Mouse (Mus musculus): Measurements from ENCODE around the gene Myom3. TPM values are rescaled to one million over a fixed set of nuclear protein-coding genes. Genes with fewer than 3 reads are reported as not detected.

The Myom3 gene
- polyA plus RNA-seq, 1 experiment from 2014 or later: 0.66 TPM

GRCm38 (mm10) chr4:135833301-135834123, 74.0 kb downstream of the Myom3 start:
- no peak for TF ChIP-seq CTCF (IDR thresholded peaks at IDR 0.05; ENCODE audit: low read depth)
- Histone ChIP-seq H3K9ac (ENCODE audit: low read depth, low read length) (no peak overlapping the region), H3K27me3 (replicated peaks; ENCODE audit: control insufficient read depth, insufficient read depth, low read length) (no peaks in the 10 kb centered on the region), H3K4me3 (ENCODE audit: low read depth, low read length) (no peak overlapping the region), H3K4me1 (replicated peaks; ENCODE audit: control insufficient read depth, insufficient read depth, low read length) (no peaks in the 10 kb centered on the region), H3K36me3 (ENCODE audit: control insufficient read depth, insufficient read depth) (no peaks in the 10 kb centered on the region), H3K4me2 (replicated peaks; ENCODE audit: low read depth) (no peak overlapping the region), H3K27ac (ENCODE audit: low read depth, low read length) (no peak overlapping the region), H3K9me3 (ENCODE audit: control insufficient read depth) (no peaks in the 10 kb centered on the region)
- ATAC-seq: no peak
- 44% methylated on average over 12 of the region's 12 CpGs for WGBS

DNA sequence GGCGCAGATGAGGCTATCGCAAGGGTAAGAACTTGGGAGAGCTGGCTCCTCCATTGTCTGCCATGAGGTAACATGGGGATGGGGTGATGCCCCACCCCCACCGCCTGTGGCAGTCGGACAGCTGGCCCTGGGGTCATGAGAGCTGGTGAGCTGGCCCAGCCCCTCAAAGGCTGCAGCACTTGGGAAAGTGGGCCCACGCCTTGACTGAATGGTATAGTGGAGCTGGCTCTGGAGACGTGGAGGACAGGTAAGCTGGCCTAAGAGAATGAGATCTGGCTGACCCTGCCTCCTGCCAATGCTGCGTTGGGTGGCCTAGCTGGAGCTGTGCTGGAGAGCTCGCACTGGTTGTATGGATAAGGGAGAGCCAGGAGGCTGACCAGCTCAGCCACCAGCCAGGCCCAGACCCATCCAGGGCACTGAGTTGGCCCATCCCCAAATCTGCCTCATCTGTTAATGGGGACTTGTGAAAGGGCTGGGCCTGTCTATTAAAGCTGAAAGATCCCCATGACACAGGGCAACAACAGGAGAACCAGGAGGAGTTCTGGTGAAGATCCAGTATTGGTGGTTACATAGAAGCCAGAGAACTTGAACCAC, 74.7 kb downstream of the Myom3 start:
- H3K27ac ChIP-seq (ENCODE audit: low read depth, low read length): no peak overlapping the region
- WGBS: 87% methylated on average over 8 of the region's 8 CpGs
- TF ChIP-seq CTCF (IDR thresholded peaks at IDR 0.05; ENCODE audit: low read depth): no peak
- no peak overlapping the region for H3K4me3 ChIP-seq (ENCODE audit: low read depth, low read length)
- H3K9me3 ChIP-seq (ENCODE audit: control insufficient read depth): no peaks in the 10 kb centered on the region
- H3K9ac ChIP-seq (ENCODE audit: low read depth, low read length): no peak overlapping the region
- H3K27me3 ChIP-seq (replicated peaks; ENCODE audit: control insufficient read depth, insufficient read depth, low read length): no peaks in the 10 kb centered on the region
- H3K4me2 ChIP-seq (replicated peaks; ENCODE audit: low read depth): no peak overlapping the region
- H3K4me1 ChIP-seq (replicated peaks; ENCODE audit: control insufficient read depth, insufficient read depth, low read length): no peaks in the 10 kb centered on the region
- H3K36me3 ChIP-seq (ENCODE audit: control insufficient read depth, insufficient read depth): no peaks in the 10 kb centered on the region
- no peak for ATAC-seq

- WGBS: 72% methylated on average over 3 of the region's 3 CpGs
- H3K9ac ChIP-seq (ENCODE audit: low read depth, low read length): no peak overlapping the region
Observed at GRCm38 (mm10) chr4:135838925-135839292, 79.4 kb downstream of the Myom3 start.

DNA sequence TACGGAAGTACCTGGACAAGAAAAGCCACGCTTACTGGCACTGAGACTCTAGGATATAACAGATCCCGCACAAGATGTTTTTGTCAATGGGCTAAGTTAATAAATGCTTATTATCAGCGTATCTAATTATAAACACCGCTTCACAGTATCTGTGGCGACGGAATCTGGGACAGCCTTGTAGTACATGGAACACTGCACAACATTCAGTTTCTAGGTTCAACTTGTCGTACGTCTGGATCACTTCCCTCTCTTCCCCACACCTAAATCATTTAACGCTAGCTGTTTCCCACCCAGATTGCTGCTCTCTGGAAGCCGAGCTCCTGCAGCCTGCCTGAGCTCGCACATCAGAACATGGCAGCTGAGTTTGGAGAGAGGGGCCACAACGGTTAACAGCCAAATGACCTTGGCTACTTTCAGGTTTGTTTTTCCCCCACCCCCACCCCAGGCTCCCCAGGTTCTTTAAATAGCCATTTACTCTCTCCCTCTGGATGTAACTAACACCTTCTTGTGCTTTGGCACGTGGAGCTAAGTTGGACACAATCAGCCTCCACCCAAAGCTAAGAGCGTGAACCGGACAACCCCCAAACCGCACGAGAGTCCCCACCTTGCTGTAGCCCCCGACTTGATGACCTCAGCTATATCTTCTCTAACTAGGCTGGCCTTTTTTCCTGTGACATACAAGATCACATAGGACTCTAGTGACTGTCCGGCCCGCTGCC, 79.9 kb downstream of the Myom3 start:
- H3K27me3 ChIP-seq (replicated peaks; ENCODE audit: control insufficient read depth, insufficient read depth, low read length): no peaks in the 10 kb centered on the region
- no peaks in the 10 kb centered on the region for H3K36me3 ChIP-seq (ENCODE audit: control insufficient read depth, insufficient read depth)
- no peaks in the 10 kb centered on the region for H3K9me3 ChIP-seq (ENCODE audit: control insufficient read depth)
- TF ChIP-seq CTCF (IDR thresholded peaks at IDR 0.05; ENCODE audit: low read depth): no peak
- no peak overlapping the region for H3K9ac ChIP-seq (ENCODE audit: low read depth, low read length)
- no peaks in the 10 kb centered on the region for H3K4me1 ChIP-seq (replicated peaks; ENCODE audit: control insufficient read depth, insufficient read depth, low read length)
- no peak overlapping the region for H3K4me3 ChIP-seq (ENCODE audit: low read depth, low read length)
- 68% methylated on average over 21 of the region's 21 CpGs for WGBS
- ATAC-seq: no peak
- H3K27ac ChIP-seq (ENCODE audit: low read depth, low read length): no peak overlapping the region
- H3K4me2 ChIP-seq (replicated peaks; ENCODE audit: low read depth): no peak overlapping the region

More at GRCm38 (mm10) chr4:135838925-135839292, 79.4 kb downstream of the Myom3 start:
- H3K27me3 ChIP-seq (replicated peaks; ENCODE audit: control insufficient read depth, insufficient read depth, low read length): no peaks in the 10 kb centered on the region
- no peaks in the 10 kb centered on the region for H3K36me3 ChIP-seq (ENCODE audit: control insufficient read depth, insufficient read depth)
- H3K4me1 ChIP-seq (replicated peaks; ENCODE audit: control insufficient read depth, insufficient read depth, low read length): no peaks in the 10 kb centered on the region
- no peak for TF ChIP-seq CTCF (IDR thresholded peaks at IDR 0.05; ENCODE audit: low read depth)
- no peak for ATAC-seq
- H3K27ac ChIP-seq (ENCODE audit: low read depth, low read length): no peak overlapping the region
- no peak overlapping the region for H3K4me3 ChIP-seq (ENCODE audit: low read depth, low read length)
- H3K4me2 ChIP-seq (replicated peaks; ENCODE audit: low read depth): no peak overlapping the region
- H3K9me3 ChIP-seq (ENCODE audit: control insufficient read depth): no peaks in the 10 kb centered on the region

DNA sequence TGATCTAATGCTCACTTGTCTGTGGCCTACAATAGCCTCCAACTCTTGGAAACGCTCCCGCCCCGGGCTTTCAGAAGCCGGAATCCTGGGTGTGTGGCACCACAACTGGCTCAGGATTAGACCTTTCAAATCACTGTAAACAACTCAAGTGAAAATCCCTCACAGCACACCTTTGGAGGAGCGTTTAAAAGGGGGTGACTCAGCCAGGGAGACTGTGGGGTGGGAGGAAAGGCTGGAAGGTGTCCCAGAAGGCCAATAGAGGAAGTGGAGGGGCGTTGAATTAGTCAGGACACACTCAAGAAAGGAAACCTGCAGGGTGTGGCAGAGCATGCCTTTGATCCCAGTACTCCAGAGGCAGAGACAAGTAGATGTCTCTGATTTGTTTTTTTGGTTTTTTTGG, 84.9 kb downstream of the Myom3 start:
- Histone ChIP-seq H3K4me3 (ENCODE audit: low read depth, low read length) (no peak overlapping the region), H3K27ac (ENCODE audit: low read depth, low read length) (no peak overlapping the region), H3K9me3 (ENCODE audit: control insufficient read depth) (no peaks in the 10 kb centered on the region), H3K27me3 (replicated peaks; ENCODE audit: control insufficient read depth, insufficient read depth, low read length) (no peaks in the 10 kb centered on the region), H3K4me2 (replicated peaks; ENCODE audit: low read depth) (no peak overlapping the region), H3K36me3 (ENCODE audit: control insufficient read depth, insufficient read depth) (no peaks in the 10 kb centered on the region), H3K4me1 (replicated peaks; ENCODE audit: control insufficient read depth, insufficient read depth, low read length) (no peaks in the 10 kb centered on the region), H3K9ac (ENCODE audit: low read depth, low read length) (no peak overlapping the region)
- no peak for TF ChIP-seq CTCF (IDR thresholded peaks at IDR 0.05; ENCODE audit: low read depth)
- WGBS: 82% methylated on average over 6 of the region's 6 CpGs
- ATAC-seq: no peak

DNA sequence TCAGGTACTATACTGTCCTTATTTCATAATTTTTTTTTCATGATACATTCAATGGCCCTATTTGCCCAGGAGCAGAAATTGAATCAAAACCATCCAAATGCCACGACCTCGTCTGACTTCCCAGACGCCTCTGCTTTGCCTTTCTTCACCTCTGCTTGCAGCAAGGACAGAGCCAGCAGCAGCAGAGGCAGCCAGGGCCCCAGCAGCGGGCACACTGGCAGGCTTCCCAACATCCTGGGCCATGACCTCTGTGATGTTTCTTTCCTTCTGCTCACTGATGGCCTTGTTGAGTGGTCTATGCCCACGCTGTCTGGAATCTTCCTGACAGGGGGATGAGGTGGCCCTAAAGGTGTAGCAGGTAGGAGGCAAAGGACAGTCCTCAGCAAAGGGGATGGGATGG, 88.1 kb downstream of the Myom3 start:
- H3K9me3 ChIP-seq (ENCODE audit: control insufficient read depth): no peaks in the 10 kb centered on the region
- H3K9ac ChIP-seq (ENCODE audit: low read depth, low read length): no peak overlapping the region
- no peak for ATAC-seq
- H3K4me2 ChIP-seq (replicated peaks; ENCODE audit: low read depth): no peak overlapping the region
- 60% methylated on average over 5 of the region's 5 CpGs for WGBS
- no peaks in the 10 kb centered on the region for H3K36me3 ChIP-seq (ENCODE audit: control insufficient read depth, insufficient read depth)
- H3K4me1 ChIP-seq (replicated peaks; ENCODE audit: control insufficient read depth, insufficient read depth, low read length): no peaks in the 10 kb centered on the region
- H3K4me3 ChIP-seq (ENCODE audit: low read depth, low read length): no peak overlapping the region
- H3K27ac ChIP-seq (ENCODE audit: low read depth, low read length): no peak overlapping the region
- no peaks in the 10 kb centered on the region for H3K27me3 ChIP-seq (replicated peaks; ENCODE audit: control insufficient read depth, insufficient read depth, low read length)
- TF ChIP-seq CTCF (IDR thresholded peaks at IDR 0.05; ENCODE audit: low read depth): no peak

All from intestine, postnatal 0 days (tissue).